Mouse (Mus musculus): Measurements from ENCODE around the gene Cyp2f2. TPM values are rescaled to one million over a fixed set of nuclear protein-coding genes. Genes with fewer than 3 reads are reported as not detected.

Cyp2f2 gene
- total RNA-seq (2022), result under 1 TPM in 3 of 4 experiments, not detected in 1; 0.23 to 0.69 (median 0.56) TPM

DNA sequence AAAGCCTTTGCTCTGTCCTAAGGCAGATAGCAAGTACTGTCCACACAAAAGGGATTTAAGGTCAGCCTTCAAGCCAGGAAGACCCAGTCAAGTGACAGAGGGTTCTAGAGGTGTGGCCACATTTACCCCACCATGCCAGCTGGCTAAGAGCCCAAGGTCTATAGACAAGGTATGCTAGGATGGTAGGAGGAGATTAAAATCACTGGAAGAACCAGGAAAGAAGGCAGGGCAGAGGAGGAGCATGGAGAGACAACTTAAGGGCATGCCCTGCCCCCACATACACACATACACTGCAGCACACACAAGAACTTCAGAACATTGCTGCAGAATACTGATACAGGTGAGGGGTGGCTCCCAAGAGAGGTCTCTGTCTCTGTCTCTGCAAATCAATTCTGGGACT, at the start of gene Cyp2f2:
Gene Cyp2f2, plus strand, starts transcription at position 234 of the 400 bp plus-strand sequence.
- no peak for DNase-seq (ENCODE audit: low spot score in 2 of 2)

GRCm38 (mm10) chr7:27078641-27079040, 41.1 kb upstream of the Cyp2f2 start:
- no peak for DNase-seq (ENCODE audit: low spot score in 2 of 2)

DNA sequence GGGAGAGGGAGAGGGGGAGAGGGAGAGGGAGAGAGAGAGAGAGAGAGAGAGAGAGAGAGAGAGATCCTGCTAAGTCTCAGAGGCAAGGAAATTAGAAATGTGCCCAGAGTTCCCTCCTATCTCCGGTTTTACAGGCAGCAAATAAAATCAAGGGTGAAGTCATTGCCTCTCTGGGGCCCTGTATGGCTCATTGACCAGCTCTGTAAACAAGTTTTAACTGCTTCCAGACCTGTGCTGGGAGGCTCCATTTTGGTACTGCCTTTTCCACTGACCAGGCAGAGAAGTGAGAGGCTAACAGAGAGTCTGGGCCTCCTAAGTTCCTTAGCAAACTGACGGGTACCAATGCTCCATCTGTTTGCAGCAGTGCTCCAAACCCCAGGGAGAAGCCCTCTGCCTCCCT, 38.1 kb upstream of the Cyp2f2 start:
- no peak for DNase-seq (ENCODE audit: low spot score in 2 of 2)

- DNase-seq (ENCODE audit: low spot score in 2 of 2), result no peak
Observed at GRCm38 (mm10) chr7:27091039-27091438, 28.7 kb upstream of the Cyp2f2 start.

DNA sequence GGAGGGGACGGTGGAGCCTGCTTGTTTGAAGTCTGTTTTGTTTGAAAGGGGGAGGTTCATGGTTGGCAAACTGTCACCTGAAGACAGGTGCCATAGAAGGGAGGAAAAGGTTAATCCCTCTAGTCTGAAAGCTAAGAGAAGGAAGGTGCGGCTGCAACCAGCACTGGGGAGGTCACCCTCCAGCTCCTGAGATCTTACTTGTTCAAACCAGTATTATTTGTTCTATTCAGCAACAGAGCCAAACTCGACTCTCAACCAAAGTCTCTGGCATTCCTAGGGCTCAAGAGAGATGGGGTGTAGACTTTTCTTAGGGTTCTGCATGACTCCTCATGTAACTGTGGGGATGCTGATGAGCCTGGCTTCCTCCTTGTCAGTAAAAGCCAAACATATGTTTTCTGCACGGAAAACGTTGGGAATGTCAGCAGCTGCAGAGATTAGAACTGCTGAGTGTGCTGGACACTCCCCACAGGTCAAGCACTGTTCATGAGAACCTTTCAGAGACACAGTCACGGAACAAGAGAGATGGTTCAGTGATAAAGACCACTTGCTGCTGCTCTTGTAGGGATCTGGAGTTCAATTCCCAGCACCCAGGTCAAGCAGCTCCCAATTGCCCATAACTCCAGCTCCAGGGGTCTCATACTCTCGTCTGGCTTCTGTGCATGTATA, 27.5 kb upstream of the Cyp2f2 start:
- DNase-seq (ENCODE audit: low spot score in 2 of 2), result no peak

DNA sequence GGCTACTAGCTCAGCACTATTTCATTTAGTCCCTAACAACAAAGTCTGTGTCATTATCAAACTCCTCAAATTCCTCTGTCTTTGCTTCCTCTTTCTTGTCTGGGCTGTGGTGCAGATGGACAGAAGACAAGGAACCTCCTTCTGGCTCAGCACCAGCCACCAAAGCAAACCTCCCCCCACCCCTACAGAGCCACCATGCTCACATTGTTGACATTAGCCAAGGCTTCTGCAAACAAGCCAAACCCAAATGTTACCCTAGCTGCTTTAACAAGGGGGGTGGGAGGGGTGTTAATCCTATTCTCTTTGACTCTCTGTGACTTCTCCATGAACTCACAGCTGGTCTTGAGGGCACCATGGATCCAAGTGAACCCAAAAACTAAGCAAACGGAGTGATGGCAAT, 26.8 kb upstream of the Cyp2f2 start:
- DNase-seq (ENCODE audit: low spot score in 2 of 2), result no peak

- DNase-seq (ENCODE audit: low spot score in 2 of 2), result no peak
Observed at GRCm38 (mm10) chr7:27104882-27105281, 14.8 kb upstream of the Cyp2f2 start.

GRCm38 (mm10) chr7:27110327-27110726, 9.4 kb upstream of the Cyp2f2 start:
- DNase-seq (ENCODE audit: low spot score in 2 of 2), result no peak

DNA sequence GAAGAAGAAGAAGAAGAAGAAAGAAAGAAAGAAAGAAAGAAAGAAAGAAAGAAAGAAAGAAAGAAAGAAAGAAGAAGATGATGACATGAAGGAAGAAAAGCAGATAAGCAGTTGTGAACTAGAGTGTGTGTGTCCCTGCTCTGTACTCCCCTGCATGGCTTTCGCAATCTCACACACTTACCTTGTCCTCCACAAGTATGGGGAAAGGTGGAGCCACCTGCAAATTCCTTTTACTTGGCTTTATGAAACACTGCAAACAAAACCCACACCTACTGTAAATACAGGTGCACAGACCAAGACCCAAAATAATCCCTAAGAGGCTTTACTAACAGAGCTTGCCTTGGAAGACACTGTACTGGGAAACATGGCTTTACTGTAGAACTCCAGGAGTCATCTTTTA, 8.7 kb upstream of the Cyp2f2 start:
- no peak for DNase-seq (ENCODE audit: low spot score in 2 of 2)

- no peak for DNase-seq (ENCODE audit: low spot score in 2 of 2)
Observed at GRCm38 (mm10) chr7:27111987-27112386, 7.7 kb upstream of the Cyp2f2 start.

- no peak for DNase-seq (ENCODE audit: low spot score in 2 of 2)
Observed at GRCm38 (mm10) chr7:27118033-27118511, 1.6 kb upstream of the Cyp2f2 start.

DNA sequence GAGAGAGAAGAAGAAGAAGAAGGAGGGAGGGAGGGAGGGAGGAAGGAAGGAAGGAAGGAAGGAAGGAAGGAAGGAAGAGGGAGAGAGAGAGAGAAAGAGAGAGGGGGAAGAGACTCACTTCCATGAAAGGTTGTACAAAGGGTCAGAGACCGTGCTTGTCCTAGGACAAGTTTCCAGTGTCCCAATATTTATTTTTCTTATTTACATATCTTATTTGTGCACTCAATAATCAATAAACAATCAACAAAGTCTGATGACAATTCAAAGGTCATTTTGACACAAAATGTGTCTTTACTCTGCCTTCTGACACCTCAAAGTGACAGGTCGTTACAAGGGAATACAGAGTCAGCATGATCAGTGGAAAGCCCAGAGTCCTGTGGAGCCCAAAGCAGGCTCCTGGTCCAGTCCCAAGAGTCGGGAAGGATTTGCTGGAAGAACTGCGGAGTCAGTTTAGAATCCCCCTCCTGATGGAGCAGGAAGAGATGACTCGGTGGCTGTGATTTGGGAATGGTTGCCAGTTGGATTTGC, 4.7 kb downstream of the Cyp2f2 start:
- no peak for DNase-seq (ENCODE audit: low spot score in 2 of 2)

- DNase-seq (ENCODE audit: low spot score in 2 of 2), result no peak
Observed at GRCm38 (mm10) chr7:27124969-27125368, 5.3 kb downstream of the Cyp2f2 start.

DNA sequence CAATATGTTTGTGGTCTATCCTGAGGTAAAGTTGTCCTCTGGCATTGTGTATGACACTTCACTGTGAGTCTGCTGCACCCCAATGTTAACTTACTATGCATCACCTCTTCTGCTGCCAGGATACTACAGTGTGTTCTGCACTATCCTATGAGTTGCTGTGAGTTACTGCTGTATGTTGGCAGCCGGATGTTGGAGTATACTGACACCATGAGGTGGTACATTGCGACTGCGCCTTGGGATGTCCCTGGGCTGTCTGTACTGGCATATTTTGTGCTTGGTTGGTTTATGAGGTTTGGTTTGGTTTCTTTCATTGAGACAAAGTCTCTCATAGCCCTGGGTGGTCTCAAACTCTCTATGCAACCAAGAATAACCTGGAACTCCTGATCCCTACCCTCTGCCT, 8.5 kb downstream of the Cyp2f2 start:
- peak in 1 of 2 experiments; percentile 57 for DNase-seq (ENCODE audit: low spot score in 2 of 2)

GRCm38 (mm10) chr7:27128946-27129345, 9.2 kb downstream of the Cyp2f2 start:
- no peak for DNase-seq (ENCODE audit: low spot score in 2 of 2)

GRCm38 (mm10) chr7:27129811-27130210, 10.1 kb downstream of the Cyp2f2 start:
- no peak for DNase-seq (ENCODE audit: low spot score in 2 of 2)

- DNase-seq (ENCODE audit: low spot score in 2 of 2), result no peak
Observed at GRCm38 (mm10) chr7:27130521-27131370, 11.0 kb downstream of the Cyp2f2 start.

GRCm38 (mm10) chr7:27131387-27131786, 11.7 kb downstream of the Cyp2f2 start:
- DNase-seq (ENCODE audit: low spot score in 2 of 2), result no peak

DNA sequence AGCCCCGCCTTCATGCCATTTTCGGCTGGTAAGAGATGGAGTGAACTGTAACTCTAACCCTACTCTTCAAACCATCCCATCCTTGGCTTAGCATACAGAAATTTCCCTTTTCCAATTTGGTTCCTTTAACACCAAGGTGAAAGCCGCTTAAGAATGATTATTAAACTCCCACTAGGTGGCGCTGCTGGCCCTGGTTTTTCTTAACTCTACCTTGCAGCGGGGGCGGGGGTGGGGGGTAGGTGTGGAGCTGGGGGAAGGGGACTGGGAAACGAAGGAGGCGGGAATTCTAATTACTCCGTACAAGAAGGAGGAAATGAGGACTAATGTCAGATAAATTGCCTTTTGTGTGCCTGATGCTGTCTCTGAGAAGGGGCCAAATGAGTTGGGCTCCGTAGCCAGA, 12.9 kb downstream of the Cyp2f2 start:
- peak in 1 of 2 experiments; percentile 61 for DNase-seq (ENCODE audit: low spot score in 2 of 2)

GRCm38 (mm10) chr7:27133156-27133555, 13.4 kb downstream of the Cyp2f2 start:
- no peak for DNase-seq (ENCODE audit: low spot score in 2 of 2)

GRCm38 (mm10) chr7:27133757-27134156, 14.0 kb downstream of the Cyp2f2 start:
- no peak for DNase-seq (ENCODE audit: low spot score in 2 of 2)

GRCm38 (mm10) chr7:27136410-27136996, 16.8 kb downstream of the Cyp2f2 start:
- DNase-seq (ENCODE audit: low spot score in 2 of 2), result no peak

Measured in layer of hippocampus, adult 8-10 months (tissue).